Mouse (Mus musculus): Measurements from ENCODE around the gene Ankrd63.

DNA sequence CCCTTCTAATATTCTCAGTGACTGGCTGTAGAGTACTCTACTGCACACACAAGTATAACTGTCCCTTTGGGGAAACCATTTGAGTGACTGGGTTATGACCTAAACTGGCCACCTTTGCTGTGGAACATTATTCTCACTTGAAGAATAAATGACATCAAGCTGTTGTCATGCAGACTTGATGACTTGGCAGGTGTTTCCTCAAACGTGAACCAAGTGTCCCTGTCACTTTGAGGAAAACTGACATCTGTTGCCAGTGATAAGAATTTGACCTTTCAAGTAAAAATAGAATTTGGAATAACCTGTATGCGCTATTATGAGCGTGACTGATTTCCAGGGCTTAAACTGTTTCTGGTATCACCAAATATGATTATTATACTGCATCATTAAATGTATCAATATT is 36.6 kb upstream of the Ankrd63 start:
- no peak for TF ChIP-seq CTCF (IDR thresholded peaks at IDR 0.05; ENCODE audit: insufficient read depth, low read depth, low read length)
- TF ChIP-seq POLR2A (IDR thresholded peaks at IDR 0.05; ENCODE audit: insufficient read depth, low read depth, low read length) = no peak
